Mouse (Mus musculus) lung, adult 2 months (tissue): Measurements from ENCODE around the gene Micall1. TPM values are rescaled to one million over a fixed set of nuclear protein-coding genes. Genes with fewer than 3 reads are reported as not detected.

ENCODE experiments used
- DNase-seq: peaks from one replicate; pipeline ENCODE4 v3.0.0; 2022
- H3K4me1 ChIP-seq: fragments of 200-500 bp; 2 replicates; pipeline ENCODE4 v1.6.1; 2011; ENCODE audit warnings: low read length; ENCODE audit not compliant: control insufficient read depth, insufficient read depth
- H3K4me3 ChIP-seq: fragments of 200-500 bp; replicated peaks from 2 replicates; pipeline ENCODE3; 2011; ENCODE audit warnings: low read depth, mild to moderate bottlenecking, control low read depth, low read length; ENCODE audit errors: extremely low read depth
- CTCF ChIP-seq: fragments of 200-500 bp; IDR thresholded peaks from 2 replicates; pipeline ENCODE4 v1.5.1; 2011; ENCODE audit warnings: mild to moderate bottlenecking, low read length, control low read depth; ENCODE audit not compliant: insufficient read depth
- POLR2A ChIP-seq: fragments of 200-500 bp; IDR thresholded peaks from 2 replicates; pipeline ENCODE4 v1.6.1; 2011; ENCODE audit warnings: low read depth, mild to moderate bottlenecking, control low read depth, low read length, borderline replicate concordance; ENCODE audit errors: extremely low read depth
- WGBS: fragments of 180-500 bp; shearing (Covaris S2); methylation state at CpG from one replicate; pipeline ENCODE4 v1.1.7; 2018; 5-methylcytosine and 5-hydroxymethylcytosine counted together
- polyA plus RNA-seq: library from polyadenylated mRNA; depleted of rRNA; stranded (reverse); fragments of >200 nt; gene quantifications from 2 replicates; pipeline ENCODE4 v1.2.3, GENCODE M21; 2012

The Micall1 gene
- polyA plus RNA-seq, 1 experiment = 31.9 TPM

GRCm38 (mm10) chr15:79071117-79072039, 37.3 kb upstream of the Micall1 start:
- WGBS = 56% methylated on average over 5 of the region's 5 CpGs
- DNase-seq = peak; percentile 26
- peaks cover 5% of the 10 kb centered on the region for H3K4me1 ChIP-seq
- TF ChIP-seq CTCF (peak; percentile 52), POLR2A (no peak)
- no peak overlapping the region for H3K4me3 ChIP-seq

- TF ChIP-seq POLR2A (no peak), CTCF (no peak)
- H3K4me1 ChIP-seq = peaks cover 5% of the 10 kb centered on the region
- H3K4me3 ChIP-seq = no peak overlapping the region
- DNase-seq = no peak
These were observed 34.9 kb upstream of the Micall1 start for GRCm38 (mm10) chr15:79073752-79074151.

- no peak for TF ChIP-seq CTCF
- TF ChIP-seq POLR2A = no peak
- 32% methylated on average over 10 of the region's 10 CpGs for whole genome bisulfite sequencing
- Histone ChIP-seq H3K4me3 (peak overlapping the region; percentile 86), H3K4me1 (peaks cover 5% of the 10 kb centered on the region)
- DNase-seq = no peak
These were observed 34.3 kb upstream of the Micall1 start for GRCm38 (mm10) chr15:79074446-79074845.

- under 1% methylated on average over 49 of the region's 49 CpGs for WGBS
- TF ChIP-seq CTCF = no peak
- TF ChIP-seq POLR2A = peak; percentile 59; the same call in 1 of the 2 replicates
- H3K4me1 ChIP-seq = peaks cover 5% of the 10 kb centered on the region
- DNase-seq = peak; percentile 84
- H3K4me3 ChIP-seq = peak within 1 kb of the TSS; percentile 86
These were observed 33.7 kb upstream of the Micall1 start, which contains the start of gene Eif3l for GRCm38 (mm10) chr15:79074913-79075532. Gene Eif3l, plus strand, starts transcription at chr15:79075179.

GRCm38 (mm10) chr15:79075658-79076365, 32.9 kb upstream of the Micall1 start:
- peaks cover 5% of the 10 kb centered on the region for H3K4me1 ChIP-seq
- H3K4me3 ChIP-seq = peak overlapping the region; percentile 84
- TF ChIP-seq CTCF (no peak), POLR2A (no peak)
- WGBS = 25% methylated on average over 15 of the region's 15 CpGs
- no peak for DNase-seq

- TF ChIP-seq POLR2A (no peak), CTCF (no peak)
- Histone ChIP-seq H3K4me1 (peaks cover 5% of the 10 kb centered on the region), H3K4me3 (no peak overlapping the region)
- WGBS = 96% methylated on average over 7 of the region's 7 CpGs
- no peak for DNase-seq
These were observed 29.1 kb upstream of the Micall1 start for GRCm38 (mm10) chr15:79079567-79079966.

- Histone ChIP-seq H3K4me3 (no peak overlapping the region), H3K4me1 (no peaks in the 10 kb centered on the region; the same call in 1 of the 2 replicates)
- DNase-seq = no peak
- WGBS = 76% methylated on average over 6 of the region's 6 CpGs
- TF ChIP-seq CTCF (no peak), POLR2A (no peak)
These were observed 16.4 kb upstream of the Micall1 start for GRCm38 (mm10) chr15:79092284-79092683.

- Histone ChIP-seq H3K4me1 (peaks cover 9% of the 10 kb centered on the region), H3K4me3 (no peak overlapping the region)
- TF ChIP-seq CTCF = peak; percentile 87
- no peak for TF ChIP-seq POLR2A
- 43% methylated on average over 7 of the region's 7 CpGs for WGBS
- no peak for DNase-seq
These were observed 15.4 kb upstream of the Micall1 start for GRCm38 (mm10) chr15:79093083-79093839.
